Mouse (Mus musculus): ENCODE data around the gene Acsm2. TPM values are rescaled to one million over a fixed set of nuclear protein-coding genes. Genes with fewer than 3 reads are reported as not detected.

Acsm2 gene
- polyA plus RNA-seq (2015; fragmentation: Nextera tagmentation; extraction: Ambion mirVana), result not detected in 2 replicates

DNA sequence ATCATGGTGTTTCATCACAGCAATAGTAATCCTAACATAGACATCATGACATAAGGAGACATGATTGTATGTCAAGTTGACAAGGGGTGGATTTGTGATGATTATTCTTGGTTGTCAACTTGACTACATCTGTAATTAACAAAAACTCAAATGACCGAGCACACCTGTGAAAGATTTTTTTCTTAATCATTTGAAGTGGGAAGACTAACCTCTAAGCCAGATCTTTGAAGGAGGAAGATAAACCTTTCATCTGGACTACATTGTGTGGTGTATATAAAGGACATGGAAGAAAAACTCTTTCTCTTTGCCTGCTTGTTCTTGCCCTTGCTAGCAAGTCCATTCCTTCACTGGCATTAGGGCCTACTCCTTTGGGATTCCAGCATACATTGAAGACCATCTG is at the start of gene Acsm2:
Gene Acsm2, plus strand, starts transcription at position 301 of the 400 bp plus-strand sequence.
- 88% methylated on average over 1 of the region's 1 CpGs for WGBS
- no peaks in the 10 kb centered on the region for H3K9me3 ChIP-seq
- no peaks in the 10 kb centered on the region for H3K27me3 ChIP-seq (replicated peaks)
- H3K36me3 ChIP-seq, result no peaks in the 10 kb centered on the region
- ATAC-seq, result no peak
- no peaks in the 10 kb centered on the region for H3K4me1 ChIP-seq (replicated peaks)
- H3K4me2 ChIP-seq (replicated peaks), result no peak within 1 kb of the TSS
- H3K27ac ChIP-seq, result no peak within 1 kb of the TSS
- H3K9ac ChIP-seq, result no peak within 1 kb of the TSS
- no peak within 1 kb of the TSS for H3K4me3 ChIP-seq (replicated peaks)

DNA sequence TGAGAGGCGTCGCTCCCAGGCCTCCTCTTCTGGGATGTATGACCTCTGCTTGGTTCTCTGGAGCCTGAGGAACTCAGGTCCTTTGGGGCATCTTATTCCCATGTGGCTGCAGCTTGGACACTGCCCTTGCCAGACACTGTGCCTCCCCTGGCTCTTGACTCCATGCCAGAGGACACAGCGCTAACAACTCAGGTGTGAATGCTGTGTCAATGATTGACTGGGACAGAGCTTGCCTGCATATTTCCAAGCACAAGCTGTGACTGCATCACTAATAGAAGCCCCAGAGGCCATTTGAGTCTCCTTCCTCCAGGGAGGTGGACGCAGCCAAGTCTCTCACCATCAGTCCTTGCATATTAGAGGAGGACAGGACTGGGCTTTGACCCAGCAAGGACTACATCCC is 43.0 kb upstream of the Acsm2 start:
- H3K9me3 ChIP-seq, result no peaks in the 10 kb centered on the region
- H3K27ac ChIP-seq, result no peak overlapping the region
- H3K27me3 ChIP-seq (replicated peaks), result 0 out of 2 replicates have a peak, but pooled peaks cover 4% of the 10 kb centered on the region
- 84% methylated on average over 4 of the region's 4 CpGs for WGBS
- H3K4me3 ChIP-seq (replicated peaks), result no peak overlapping the region
- no peak overlapping the region for H3K4me2 ChIP-seq (replicated peaks)
- H3K4me1 ChIP-seq (replicated peaks), result no peaks in the 10 kb centered on the region
- H3K9ac ChIP-seq, result no peak overlapping the region
- no peak for ATAC-seq
- no peaks in the 10 kb centered on the region for H3K36me3 ChIP-seq

DNA sequence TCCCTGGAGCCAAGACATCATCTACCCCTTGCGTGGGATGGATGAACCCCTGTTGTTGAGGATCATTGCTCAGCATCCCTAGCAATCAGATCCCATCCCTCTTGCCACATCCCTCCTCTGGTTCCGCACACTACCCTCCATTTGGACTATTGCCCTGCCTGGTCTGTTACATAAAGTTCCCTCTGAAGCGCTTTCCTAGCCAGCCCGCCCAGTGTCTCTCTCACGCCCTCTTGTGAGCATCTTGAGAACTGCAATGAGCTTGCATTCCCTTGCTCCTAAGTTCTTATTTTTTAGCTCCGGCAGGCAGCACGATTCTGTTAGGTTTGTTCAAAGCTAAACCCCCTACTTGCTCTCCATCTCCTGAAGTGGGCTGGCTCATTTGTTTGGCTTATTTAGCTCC is 41.1 kb upstream of the Acsm2 start:
- Histone ChIP-seq H3K27ac (no peak overlapping the region), H3K4me1 (replicated peaks) (no peaks in the 10 kb centered on the region), H3K9ac (no peak overlapping the region), H3K4me2 (replicated peaks) (no peak overlapping the region), H3K27me3 (replicated peaks) (0 out of 2 replicates have a peak, but pooled peaks cover 4% of the 10 kb centered on the region), H3K36me3 (no peaks in the 10 kb centered on the region), H3K4me3 (replicated peaks) (no peak overlapping the region), H3K9me3 (no peaks in the 10 kb centered on the region)
- no peak for ATAC-seq
- 30% methylated on average over 7 of the region's 7 CpGs for WGBS

DNA sequence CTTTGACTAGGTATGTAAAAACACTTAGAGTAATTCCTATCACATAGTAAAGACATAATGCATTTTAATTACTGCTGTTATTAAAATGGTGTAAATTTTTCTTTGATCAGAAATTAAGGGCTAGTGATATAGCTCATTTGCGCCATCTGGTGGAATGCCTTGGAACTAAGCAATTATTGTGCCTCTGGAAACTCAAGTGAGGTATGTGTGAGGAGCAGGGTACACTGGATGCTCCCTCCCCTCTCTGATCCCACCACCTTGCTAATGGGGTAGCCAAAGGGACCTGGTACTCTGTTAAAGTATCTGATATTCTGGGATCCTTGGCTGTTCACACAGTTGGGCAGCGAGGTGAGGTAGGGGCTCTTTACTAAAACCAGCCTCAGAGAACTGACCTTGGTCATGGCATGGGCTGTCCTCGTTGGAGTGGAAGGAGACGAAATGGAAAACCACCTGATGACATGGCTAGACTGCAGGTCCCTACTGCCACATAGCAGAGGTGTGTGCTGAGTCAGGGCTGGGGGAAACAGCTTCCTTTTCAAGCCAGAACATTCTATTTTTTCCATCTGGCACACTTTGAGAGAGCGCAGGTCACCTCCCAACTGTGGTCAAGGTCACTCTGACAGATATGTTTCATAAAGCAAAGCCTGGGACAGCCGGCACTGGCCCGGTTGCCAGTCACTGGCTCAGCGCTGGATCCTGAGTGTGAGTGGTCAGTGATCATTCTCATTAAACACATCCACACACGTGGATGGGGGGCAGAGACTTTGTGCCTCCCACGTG is 38.5 kb upstream of the Acsm2 start:
- Histone ChIP-seq H3K4me2 (replicated peaks) (no peak overlapping the region), H3K4me1 (replicated peaks) (no peaks in the 10 kb centered on the region), H3K9me3 (no peaks in the 10 kb centered on the region), H3K36me3 (no peaks in the 10 kb centered on the region), H3K9ac (no peak overlapping the region), H3K4me3 (replicated peaks) (no peak overlapping the region), H3K27me3 (replicated peaks) (0 out of 2 replicates have a peak, but pooled peaks cover 4% of the 10 kb centered on the region), H3K27ac (no peak overlapping the region)
- peak; percentile 46; the same call in 1 of the 2 replicates for ATAC-seq
- 64% methylated on average over 10 of the region's 10 CpGs for WGBS

DNA sequence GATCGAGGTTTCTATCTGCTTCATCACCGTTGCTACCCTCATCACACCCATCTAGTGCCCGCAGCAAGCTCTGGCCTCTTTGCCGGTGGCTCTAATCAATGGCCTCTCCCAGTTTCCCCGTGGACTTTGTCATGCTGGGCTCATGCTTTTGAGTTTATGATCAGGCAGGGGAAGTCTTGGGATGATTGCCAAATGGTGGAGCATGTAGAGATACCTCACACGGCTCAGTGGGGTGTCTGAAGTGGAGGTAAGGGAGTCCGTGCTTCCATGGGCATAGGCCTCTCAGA is 37.9 kb upstream of the Acsm2 start:
- Histone ChIP-seq H3K9ac (no peak overlapping the region), H3K4me1 (replicated peaks) (no peaks in the 10 kb centered on the region), H3K4me2 (replicated peaks) (no peak overlapping the region), H3K27ac (no peak overlapping the region), H3K27me3 (replicated peaks) (0 out of 2 replicates have a peak, but pooled peaks cover 4% of the 10 kb centered on the region), H3K4me3 (replicated peaks) (no peak overlapping the region), H3K36me3 (no peaks in the 10 kb centered on the region), H3K9me3 (no peaks in the 10 kb centered on the region)
- ATAC-seq, result peak; percentile 85
- 65% methylated on average over 7 of the region's 7 CpGs for WGBS

DNA sequence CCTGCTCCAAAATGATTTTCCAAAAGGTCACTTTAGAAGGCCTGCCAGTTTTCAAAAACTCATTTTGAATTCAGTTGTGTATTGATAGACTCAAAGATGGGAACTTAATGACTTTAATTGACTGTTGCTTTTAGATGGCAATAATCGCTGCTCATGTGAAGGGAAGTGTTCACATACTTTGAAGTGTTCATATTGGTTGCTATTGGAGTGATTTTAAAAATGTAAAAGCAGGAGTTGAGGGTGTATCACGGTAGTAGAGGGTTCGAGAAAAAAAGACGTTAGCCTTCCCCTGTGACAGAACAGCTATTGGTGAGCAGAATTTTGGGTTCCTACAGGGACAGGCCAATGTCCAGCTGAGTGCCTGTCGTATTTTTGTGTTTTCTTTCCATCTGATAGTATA is 35.0 kb upstream of the Acsm2 start, which contains the start of gene Acsm5:
Gene Acsm5, plus strand, starts transcription at position 301 of the 400 bp plus-strand sequence.
- Histone ChIP-seq H3K27ac (no peak within 1 kb of the TSS), H3K4me2 (replicated peaks) (no peak within 1 kb of the TSS), H3K9me3 (no peaks in the 10 kb centered on the region), H3K4me1 (replicated peaks) (no peaks in the 10 kb centered on the region), H3K9ac (no peak within 1 kb of the TSS), H3K4me3 (replicated peaks) (no peak within 1 kb of the TSS), H3K27me3 (replicated peaks) (no peaks in the 10 kb centered on the region), H3K36me3 (no peaks in the 10 kb centered on the region)
- no peak for ATAC-seq
- WGBS, result 72% methylated on average over 5 of the region's 5 CpGs

DNA sequence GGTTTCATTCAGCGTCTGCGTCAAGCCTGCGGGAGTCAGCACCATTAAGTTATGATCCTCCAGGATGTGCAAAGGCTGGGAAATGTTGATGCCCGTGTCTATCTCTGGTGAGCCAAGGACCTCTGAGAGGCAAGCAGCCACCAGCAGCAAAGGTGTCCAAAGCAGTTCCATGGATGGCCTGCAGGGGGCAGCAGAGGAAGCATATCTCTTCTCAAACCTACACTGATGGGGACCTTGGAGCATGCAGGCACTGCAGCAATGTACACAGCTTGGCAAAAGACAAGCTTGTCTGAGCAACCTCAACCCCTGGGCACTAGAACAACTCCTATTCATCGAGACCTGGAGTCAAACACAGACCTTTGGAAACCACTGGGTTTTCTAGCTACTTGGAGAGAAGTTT is 34.5 kb upstream of the Acsm2 start:
- Histone ChIP-seq H3K9me3 (no peaks in the 10 kb centered on the region), H3K27me3 (replicated peaks) (no peaks in the 10 kb centered on the region), H3K4me3 (replicated peaks) (no peak overlapping the region), H3K27ac (no peak overlapping the region), H3K36me3 (no peaks in the 10 kb centered on the region), H3K9ac (no peak overlapping the region), H3K4me1 (replicated peaks) (no peaks in the 10 kb centered on the region), H3K4me2 (replicated peaks) (no peak overlapping the region)
- 42% methylated on average over 5 of the region's 5 CpGs for WGBS
- peak; percentile 47; the same call in 1 of the 2 replicates for ATAC-seq

DNA sequence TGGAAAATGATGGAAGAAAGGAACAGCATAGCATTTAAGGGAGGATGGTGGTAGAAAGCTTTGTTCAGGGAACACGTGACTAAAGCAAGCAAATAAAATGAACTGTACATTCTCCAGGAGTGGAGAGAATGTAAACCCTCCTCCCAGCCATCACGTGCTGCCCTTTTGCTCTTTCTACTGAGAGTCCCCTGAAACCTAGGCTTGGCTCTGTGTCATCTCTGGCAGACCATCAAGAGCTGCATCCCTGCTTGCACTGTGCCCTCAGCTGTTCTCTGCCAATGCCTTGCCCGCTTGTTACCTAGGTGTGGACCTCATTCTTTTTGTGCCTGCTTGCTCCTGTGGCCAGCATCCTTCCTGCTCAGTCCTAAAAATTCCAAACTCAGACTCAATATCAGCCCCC is 32.3 kb upstream of the Acsm2 start:
- Histone ChIP-seq H3K4me3 (replicated peaks) (no peak overlapping the region), H3K27me3 (replicated peaks) (no peaks in the 10 kb centered on the region), H3K4me1 (replicated peaks) (0 out of 2 replicates have a peak, but pooled peaks cover 3% of the 10 kb centered on the region), H3K4me2 (replicated peaks) (no peak overlapping the region), H3K9ac (no peak overlapping the region), H3K27ac (no peak overlapping the region), H3K36me3 (no peaks in the 10 kb centered on the region), H3K9me3 (no peaks in the 10 kb centered on the region)
- no peak for ATAC-seq
- WGBS, result 79% methylated on average over 3 of the region's 3 CpGs

DNA sequence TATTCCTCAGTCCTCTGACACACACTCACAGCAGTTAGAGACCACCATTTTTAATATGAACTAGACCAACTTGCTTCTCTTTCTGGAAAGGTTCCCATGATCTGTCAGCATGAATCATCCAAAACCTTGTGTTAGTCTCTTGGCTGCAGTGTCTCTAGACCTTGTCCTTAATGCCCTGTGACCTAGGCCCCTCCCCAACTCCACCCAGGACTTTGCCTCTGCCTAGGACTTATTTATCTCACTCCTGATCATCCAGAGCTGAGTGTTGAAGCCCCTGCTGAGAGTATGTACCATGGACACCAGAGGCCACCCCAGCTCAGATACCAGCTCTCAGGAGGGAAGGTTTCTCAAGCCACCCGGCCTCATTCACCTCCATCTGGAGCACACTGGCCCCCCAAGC is 31.8 kb upstream of the Acsm2 start:
- no peaks in the 10 kb centered on the region for H3K36me3 ChIP-seq
- H3K27ac ChIP-seq, result no peak overlapping the region
- no peak overlapping the region for H3K4me3 ChIP-seq (replicated peaks)
- no peak for ATAC-seq
- H3K4me2 ChIP-seq (replicated peaks), result no peak overlapping the region
- 0 out of 2 replicates have a peak, but pooled peaks cover 3% of the 10 kb centered on the region for H3K4me1 ChIP-seq (replicated peaks)
- H3K9me3 ChIP-seq, result no peaks in the 10 kb centered on the region
- H3K27me3 ChIP-seq (replicated peaks), result no peaks in the 10 kb centered on the region
- 80% methylated on average over 1 of the region's 1 CpGs for WGBS
- H3K9ac ChIP-seq, result no peak overlapping the region

DNA sequence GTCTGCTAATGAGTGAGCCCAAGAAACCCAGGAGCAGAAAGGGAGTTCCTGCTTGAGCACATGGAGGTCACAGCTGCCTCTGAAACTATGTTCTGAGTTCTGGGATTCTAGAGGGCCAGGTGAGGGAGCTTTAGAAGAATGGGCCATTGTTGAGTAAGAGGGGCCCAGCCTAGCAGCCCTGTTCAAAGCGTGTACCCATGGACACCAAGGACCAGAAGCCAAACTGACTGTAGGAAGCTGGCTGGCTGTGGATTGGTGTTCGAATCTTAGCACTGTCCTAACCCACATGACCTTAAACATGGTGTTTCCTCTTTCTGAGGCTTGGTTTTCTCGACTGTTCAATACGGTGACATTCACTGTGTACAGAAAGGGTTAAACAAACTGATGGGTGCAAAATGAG is 30.8 kb upstream of the Acsm2 start, which contains the start of gene Pdilt:
Gene Pdilt, minus strand, starts transcription at position 101 of the 400 bp plus-strand sequence.
- Histone ChIP-seq H3K27ac (no peak within 1 kb of the TSS), H3K4me1 (replicated peaks) (0 out of 2 replicates have a peak, but pooled peaks cover 3% of the 10 kb centered on the region), H3K36me3 (no peaks in the 10 kb centered on the region), H3K4me2 (replicated peaks) (no peak within 1 kb of the TSS), H3K9me3 (no peaks in the 10 kb centered on the region), H3K4me3 (replicated peaks) (no peak within 1 kb of the TSS), H3K27me3 (replicated peaks) (no peaks in the 10 kb centered on the region), H3K9ac (no peak within 1 kb of the TSS)
- WGBS, result 71% methylated on average over 4 of the region's 4 CpGs
- no peak for ATAC-seq

DNA sequence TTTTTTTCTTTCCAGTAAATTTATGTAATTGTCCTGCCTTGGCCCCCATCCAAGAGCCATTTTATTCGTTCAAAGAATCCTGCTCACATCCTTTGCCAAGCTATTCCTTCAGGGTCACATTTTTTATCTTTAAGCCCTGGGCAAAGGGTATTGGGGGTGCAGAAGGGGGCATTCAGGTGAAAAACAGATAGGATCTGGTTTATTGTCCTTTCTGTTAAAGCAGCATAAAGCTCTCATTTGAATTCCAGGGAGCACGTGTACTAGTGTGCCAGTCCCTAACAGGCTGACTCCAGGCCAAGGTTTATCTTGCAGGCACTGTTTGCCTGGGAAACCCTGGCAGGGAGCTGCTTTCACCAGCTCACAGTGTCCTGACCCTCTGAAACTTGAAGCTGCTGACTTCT is 28.3 kb upstream of the Acsm2 start:
- Histone ChIP-seq H3K9ac (no peak overlapping the region), H3K36me3 (no peaks in the 10 kb centered on the region), H3K27ac (no peak overlapping the region), H3K4me1 (replicated peaks) (0 out of 2 replicates have a peak, but pooled peaks cover 3% of the 10 kb centered on the region), H3K27me3 (replicated peaks) (no peaks in the 10 kb centered on the region), H3K4me3 (replicated peaks) (no peak overlapping the region), H3K9me3 (no peaks in the 10 kb centered on the region), H3K4me2 (replicated peaks) (no peak overlapping the region)
- peak; percentile 67 for ATAC-seq
- 15% methylated on average over 2 of the region's 2 CpGs for WGBS

DNA sequence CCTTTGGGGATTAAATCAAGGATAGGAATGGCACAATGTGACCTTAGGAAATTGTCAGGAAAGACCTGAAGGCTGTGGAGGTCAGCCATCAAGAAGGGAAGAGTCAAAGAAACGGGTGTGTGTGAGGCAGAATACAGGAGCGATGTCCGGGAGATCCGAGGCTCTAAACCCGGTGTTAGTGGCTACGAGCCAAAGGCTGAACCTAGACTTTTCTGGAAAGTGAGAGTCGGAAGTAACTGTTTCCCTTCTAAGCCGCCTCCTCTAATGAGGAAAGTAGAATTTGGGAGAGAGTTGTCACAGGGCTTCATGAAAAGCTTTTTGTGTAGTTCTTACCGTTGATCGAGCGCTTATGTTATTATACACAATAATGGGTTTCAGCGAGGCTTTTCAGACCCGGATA is 27.7 kb upstream of the Acsm2 start:
- H3K9ac ChIP-seq, result no peak overlapping the region
- H3K36me3 ChIP-seq, result no peaks in the 10 kb centered on the region
- ATAC-seq, result no peak
- H3K9me3 ChIP-seq, result no peaks in the 10 kb centered on the region
- WGBS, result 78% methylated on average over 13 of the region's 13 CpGs
- H3K27me3 ChIP-seq (replicated peaks), result no peaks in the 10 kb centered on the region
- no peak overlapping the region for H3K27ac ChIP-seq
- H3K4me3 ChIP-seq (replicated peaks), result no peak overlapping the region
- H3K4me2 ChIP-seq (replicated peaks), result no peak overlapping the region
- H3K4me1 ChIP-seq (replicated peaks), result 0 out of 2 replicates have a peak, but pooled peaks cover 3% of the 10 kb centered on the region

DNA sequence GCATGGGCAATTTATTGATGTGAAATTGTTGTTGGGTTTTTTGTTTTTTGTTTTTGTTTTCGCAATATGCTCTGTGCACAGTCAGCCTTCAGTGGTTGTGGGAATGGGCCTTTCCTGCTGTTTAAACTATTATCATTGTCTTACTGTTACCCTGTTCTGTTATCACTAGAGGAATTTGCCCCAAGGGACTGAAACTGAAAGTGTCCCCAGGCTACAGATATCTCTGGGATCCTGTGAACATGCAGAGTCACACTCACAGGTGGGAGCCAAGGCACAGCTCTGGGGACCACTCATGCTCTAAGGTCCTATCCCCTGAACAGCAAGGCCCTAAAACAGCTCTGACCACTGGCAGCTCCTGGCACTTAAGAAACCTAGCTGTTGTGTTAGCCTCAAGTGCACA is 27.0 kb upstream of the Acsm2 start:
- H3K4me3 ChIP-seq (replicated peaks), result no peak overlapping the region
- H3K4me1 ChIP-seq (replicated peaks), result 0 out of 2 replicates have a peak, but pooled peaks cover 3% of the 10 kb centered on the region
- no peak overlapping the region for H3K9ac ChIP-seq
- ATAC-seq, result peak; percentile 77
- H3K27me3 ChIP-seq (replicated peaks), result no peaks in the 10 kb centered on the region
- no peak overlapping the region for H3K4me2 ChIP-seq (replicated peaks)
- H3K9me3 ChIP-seq, result no peaks in the 10 kb centered on the region
- WGBS, result 100% methylated on average over 1 of the region's 1 CpGs
- H3K36me3 ChIP-seq, result no peaks in the 10 kb centered on the region
- H3K27ac ChIP-seq, result no peak overlapping the region
